Mouse (Mus musculus): ENCODE data around the gene Gipc3.

DNA sequence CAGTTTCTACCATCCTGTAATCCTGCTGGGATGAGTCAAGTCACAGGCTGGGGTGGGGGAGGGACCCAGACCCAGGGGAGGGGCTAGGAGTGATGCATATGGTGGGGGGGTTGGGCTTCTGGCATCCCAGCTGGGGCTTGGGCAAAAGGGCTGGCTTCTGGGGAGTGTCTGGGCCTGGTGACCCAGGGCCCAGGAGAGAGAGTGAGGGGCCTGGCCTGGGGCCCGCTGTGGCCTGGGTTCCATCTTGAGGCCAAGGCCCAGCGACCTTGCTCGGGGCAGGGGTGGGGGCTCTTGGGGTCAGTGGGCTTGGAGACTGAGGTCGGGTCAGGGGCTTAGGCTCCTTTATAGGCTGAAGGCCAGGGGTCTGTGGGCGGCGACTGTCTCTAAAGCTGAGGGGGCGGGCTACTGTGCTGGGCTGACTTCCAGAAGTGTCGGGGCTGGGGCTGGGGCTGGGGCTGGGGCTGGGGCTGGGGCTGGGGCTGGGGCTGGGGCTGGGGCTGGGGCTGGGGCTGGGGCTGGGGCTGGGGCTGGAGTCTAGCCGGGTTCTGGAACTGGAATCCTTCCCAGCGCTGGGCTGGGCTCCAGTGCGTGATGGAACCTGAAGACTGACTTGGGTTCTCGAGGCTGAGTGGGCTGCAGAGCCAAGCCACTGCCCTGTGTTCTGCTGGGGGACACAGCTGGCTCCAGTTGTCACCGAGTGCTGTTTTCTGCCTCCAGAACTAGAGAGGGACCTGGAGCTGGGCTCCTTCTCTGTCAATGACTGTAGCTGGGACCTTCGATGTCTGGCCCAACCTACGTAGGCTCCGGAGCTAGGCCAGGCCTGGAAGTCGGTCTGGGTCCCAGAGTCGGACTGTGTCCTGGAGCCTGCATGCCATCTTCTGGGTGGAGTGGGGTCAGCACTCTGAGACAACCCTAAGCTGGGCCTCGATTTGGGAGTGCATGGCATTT, 7.4 kb downstream of the Gipc3 start:
- TF ChIP-seq CTCF (IDR thresholded peaks at IDR 0.05; ENCODE audit: low read depth, low read length), result no peak
- no peak for TF ChIP-seq POLR2A (IDR thresholded peaks at IDR 0.05; ENCODE audit: extremely low read depth, insufficient read depth, low read length)

Data from liver, adult 2 months (tissue).